In the genomic region with DNA sequence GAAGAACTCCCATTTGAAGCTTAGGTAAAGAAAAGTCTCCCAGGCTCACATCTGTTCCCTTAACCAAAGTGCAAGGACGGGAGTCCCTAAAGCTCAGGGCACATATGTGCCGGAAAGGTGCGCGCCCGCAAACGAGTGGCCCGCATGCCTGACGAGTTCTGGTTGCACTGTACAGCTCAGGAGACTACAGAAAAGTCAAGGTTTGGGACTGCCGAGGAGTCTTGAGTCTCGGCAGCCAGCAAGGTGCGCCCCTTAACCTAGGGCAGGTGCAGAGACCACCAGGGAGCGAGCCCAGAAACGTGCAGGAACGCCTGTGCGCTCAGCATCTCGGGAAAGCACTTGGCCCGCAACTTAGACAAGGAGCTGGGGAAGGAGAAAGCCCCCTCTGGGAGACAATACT, we compare ENCODE assay signal across 12 mouse cellular contexts. TPM values are rescaled to one million over a fixed set of nuclear protein-coding genes. Genes with fewer than 3 reads are reported as not detected.
DNase-seq lines count a peak whose midpoint lies in the region; ATAC-seq and TF ChIP-seq lines count a peak whose summit lies in the region.
"Had no signal": no experiment of that assay in that cellular context is flagged by ENCODE, and none has a peak within 500 bp of the region (broad histone marks: within the 10 kb centered on the region; RNA-seq: fewer than 3 reads in every experiment).

No protein-coding gene starts in this region.

- no peak overlapping the region for H3K27ac ChIP-seq in heart, postnatal 0 days (ENCODE audit: low read depth)
- no peak overlapping the region for H3K27ac ChIP-seq in hindbrain, embryonic 15.5 days (replicated peaks)

- peaks cover 74% of the 10 kb centered on the region for H3K27me3 ChIP-seq in heart, postnatal 0 days (ENCODE audit: control insufficient read depth, insufficient read depth, low read length)
- H3K27me3 ChIP-seq in hindbrain, embryonic 15.5 days, result peaks cover 62% of the 10 kb centered on the region

- no peak for TF ChIP-seq CTCF in heart, postnatal 0 days (IDR thresholded peaks at IDR 0.05; ENCODE audit: low read depth)

- H3K4me2 ChIP-seq in heart, postnatal 0 days (ENCODE audit: low read depth, low read length), result no peak overlapping the region
- H3K4me2 ChIP-seq in hindbrain, embryonic 15.5 days, result no peak overlapping the region; the same call in 1 of the 2 replicates

- no peak overlapping the region for H3K9ac ChIP-seq in heart, postnatal 0 days (replicated peaks; ENCODE audit: low read depth, low read length)
- no peak overlapping the region for H3K9ac ChIP-seq in hindbrain, embryonic 15.5 days

- H3K9me3 ChIP-seq in heart, postnatal 0 days (replicated peaks; ENCODE audit: control insufficient read depth, low read length), result peaks cover 5% of the 10 kb centered on the region; the same call in 1 of the 2 replicates
- H3K9me3 ChIP-seq in hindbrain, embryonic 15.5 days, result no peaks in the 10 kb centered on the region

- no peak for ATAC-seq in heart, postnatal 0 days (ENCODE audit: insufficient read depth, low read depth)
- ATAC-seq in hindbrain, embryonic 15.5 days (ENCODE audit: low FRiP score, low read depth), result no peak
- ATAC-seq in frontal cortex, adult (ENCODE audit: low TSS enrichment), result no peak
- ATAC-seq: Patski had no signal

- no peaks in the 10 kb centered on the region for H3K36me3 ChIP-seq in heart, postnatal 0 days (replicated peaks; ENCODE audit: control insufficient read depth, insufficient read depth, low read length)
- no peaks in the 10 kb centered on the region for H3K36me3 ChIP-seq in hindbrain, embryonic 15.5 days

- WGBS in heart, postnatal 0 days, result 5% methylated on average over 17 of the region's 17 CpGs
- WGBS in hindbrain, embryonic 15.5 days, result 4% methylated on average over 17 of the region's 17 CpGs

- peaks cover 14% of the 10 kb centered on the region for H3K4me1 ChIP-seq in heart, postnatal 0 days (ENCODE audit: control insufficient read depth, insufficient read depth)
- peaks cover 45% of the 10 kb centered on the region for H3K4me1 ChIP-seq in hindbrain, embryonic 15.5 days (replicated peaks)

- TF ChIP-seq EP300 in heart, postnatal 0 days (IDR thresholded peaks at IDR 0.05; ENCODE audit: low read depth), result no peak

- peak overlapping the region; percentile 34; the same call in 1 of the 2 replicates for H3K4me3 ChIP-seq in heart, postnatal 0 days (ENCODE audit: low read depth, low read length)
- 0 out of 2 replicates have a peak overlapping the region, but pooled peaks have one; percentile 2 for H3K4me3 ChIP-seq in hindbrain, embryonic 15.5 days
- H3K4me3 ChIP-seq: myocyte had no signal

- no peak for DNase-seq in heart, postnatal 0 days (ENCODE audit: low spot score)
- no peak for DNase-seq in heart, adult 11 months
- DNase-seq in retina, embryonic 14.5 days (ENCODE audit: low spot score), result peak; percentile 19
- DNase-seq in retina, postnatal 1 day, result no peak
- peak; percentile 31 for DNase-seq in yolk sac, embryonic 10.5 days (ENCODE audit: low spot score)
- no peak for DNase-seq in right cerebral cortex, postnatal 10 days (ENCODE audit: low spot score in 2 of 2)
- DNase-seq: layer of hippocampus, postnatal 36 days had no signal

RNA-seq across cellular contexts. Expression of gene 1700067P10Rik, which starts 7.2 kb away (rescaled TPM):
- total RNA-seq in heart, postnatal 0 days (2014; rRNA removed; ENCODE audit: low replicate concordance), result not detected in 2 replicates
- polyA plus RNA-seq in heart, postnatal 0 days (2015; fragmentation: Nextera tagmentation; extraction: Ambion mirVana), result not detected in 2 replicates
- polyA plus RNA-seq in hindbrain, embryonic 15.5 days (2015; fragmentation: Nextera tagmentation; extraction: Ambion mirVana), result not detected in 2 replicates
- total RNA-seq: gastrocnemius, postnatal 14 days; layer of hippocampus, postnatal 36 days had no signal
- polyA plus RNA-seq: myocyte, Patski had no signal

RNA-seq across cellular contexts. Expression of gene 9830107B12Rik, which starts 49.7 kb away (rescaled TPM):
- total RNA-seq in heart, postnatal 0 days (2014; rRNA removed; ENCODE audit: low replicate concordance), result not detected in 2 replicates
- polyA plus RNA-seq in heart, postnatal 0 days (2015; fragmentation: Nextera tagmentation; extraction: Ambion mirVana), result 0.08 TPM in 1 of 2 replicates, not detected in the other
- polyA plus RNA-seq in hindbrain, embryonic 15.5 days (2015; fragmentation: Nextera tagmentation; extraction: Ambion mirVana), result not detected in 2 replicates
- total RNA-seq: layer of hippocampus, postnatal 36 days had no signal
- polyA plus RNA-seq: myocyte, Patski had no signal

RNA-seq across cellular contexts. Expression of gene 1700122O11Rik, which starts 58.2 kb away (rescaled TPM):
- total RNA-seq in heart, postnatal 0 days (2014; rRNA removed; ENCODE audit: low replicate concordance), result not detected in 2 replicates
- not detected in 2 replicates for polyA plus RNA-seq in heart, postnatal 0 days (2015; fragmentation: Nextera tagmentation; extraction: Ambion mirVana)
- not detected in 2 replicates for polyA plus RNA-seq in hindbrain, embryonic 15.5 days (2015; fragmentation: Nextera tagmentation; extraction: Ambion mirVana)
- total RNA-seq: gastrocnemius, postnatal 14 days; layer of hippocampus, postnatal 36 days had no signal
- polyA plus RNA-seq: myocyte, Patski had no signal

Comparison
In these comparisons a context has a peak if more than half of its experiments do, and no peak if none do; other contexts are left out.
1. DNase-seq: peak in retina, embryonic 14.5 days (single experiment) and yolk sac, embryonic 10.5 days (single experiment); none in heart, postnatal 0 days (single experiment), heart, adult 11 months (single experiment), retina, postnatal 1 day (single experiment) and right cerebral cortex, postnatal 10 days (0 of 2).